Mouse (Mus musculus) hematopoietic stem cell, adult 5-6 weeks (primary cell): ENCODE data around the gene Ltb4r2. TPM values are rescaled to one million over a fixed set of nuclear protein-coding genes. Genes with fewer than 3 reads are reported as not detected.

ENCODE experiments used
- ATAC-seq, 2 experiments: fragments of 125-278 bp in 1 of 2; replicated peaks in 1 of 2; 2 replicates each; pipeline ENCODE4 v1.8.0; 2016 to 2017; ENCODE audit warnings: inconsistent platforms in 2 of 2, mild to moderate bottlenecking in 2 of 2, moderate number of reproducible peaks in 2 of 2, low read depth in 1 of 2, moderate TSS enrichment in 1 of 2; ENCODE audit not compliant: low FRiP score in 2 of 2, poor library complexity in 2 of 2, severe bottlenecking in 2 of 2, insufficient read depth in 1 of 2, low TSS enrichment in 1 of 2
- total RNA-seq: library from RNA; stranded (forward); fragments of 172-1452, 232-1000 nt; gene quantifications from 2 replicates; pipeline ENCODE4 v1.2.3, GENCODE M21; 2017

Gene Ltb4r2
- total RNA-seq, 1 experiment from 2014 or later = 0.60 TPM

DNA sequence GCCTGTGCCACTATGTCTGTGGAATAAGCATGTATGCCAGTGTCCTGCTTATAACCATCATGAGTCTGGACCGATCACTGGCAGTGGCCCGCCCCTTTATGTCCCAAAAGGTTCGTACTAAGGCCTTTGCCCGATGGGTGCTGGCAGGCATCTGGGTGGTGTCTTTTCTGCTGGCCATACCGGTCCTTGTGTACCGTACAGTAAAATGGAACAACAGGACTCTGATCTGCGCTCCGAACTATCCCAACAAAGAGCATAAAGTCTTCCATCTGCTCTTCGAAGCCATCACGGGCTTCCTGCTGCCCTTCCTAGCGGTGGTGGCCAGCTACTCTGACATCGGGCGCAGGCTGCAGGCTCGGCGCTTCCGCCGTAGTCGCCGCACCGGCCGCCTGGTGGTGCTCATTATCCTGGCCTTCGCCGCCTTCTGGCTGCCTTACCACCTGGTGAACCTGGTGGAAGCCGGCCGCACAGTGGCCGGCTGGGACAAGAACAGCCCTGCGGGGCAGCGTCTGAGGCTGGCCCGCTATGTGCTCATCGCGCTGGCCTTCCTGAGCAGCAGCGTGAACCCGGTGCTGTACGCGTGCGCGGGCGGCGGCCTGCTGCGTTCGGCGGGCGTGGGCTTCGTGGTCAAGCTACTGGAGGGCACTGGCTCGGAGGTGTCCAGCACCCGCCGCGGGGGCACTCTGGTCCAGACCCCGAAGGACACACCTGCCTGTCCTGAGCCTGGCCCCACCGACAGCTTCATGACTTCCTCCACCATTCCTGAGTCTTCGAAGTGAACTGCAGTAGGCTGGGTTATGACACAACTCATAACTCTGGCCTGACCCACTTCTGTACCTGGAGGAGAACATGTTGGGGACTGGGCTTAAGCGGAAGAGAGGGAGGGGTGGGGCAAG, 6.5 kb downstream of the Ltb4r2 start:
- ATAC-seq = peak; percentile 25 to 49; a peak in 3 of 4 replicates

DNA sequence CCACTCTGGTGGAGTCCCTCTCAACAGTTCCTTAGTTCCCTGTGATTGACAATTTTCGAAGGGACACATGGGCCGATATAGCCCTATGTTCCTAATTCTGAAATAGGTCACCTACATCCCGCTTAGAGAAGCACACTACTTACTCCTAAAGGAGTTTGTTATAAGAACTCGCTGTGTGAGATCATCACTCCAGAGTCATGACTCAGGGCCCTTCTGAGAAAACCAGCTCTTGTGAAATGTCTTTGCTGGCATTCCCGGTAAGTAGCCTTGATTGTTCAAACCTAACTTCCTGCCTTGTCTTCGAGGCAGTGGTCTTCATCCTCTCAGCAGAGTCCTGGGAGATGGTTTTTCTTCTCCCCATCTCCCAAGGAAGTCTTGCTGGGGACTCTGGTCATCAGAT, 7.3 kb downstream of the Ltb4r2 start:
- no peak for ATAC-seq

DNA sequence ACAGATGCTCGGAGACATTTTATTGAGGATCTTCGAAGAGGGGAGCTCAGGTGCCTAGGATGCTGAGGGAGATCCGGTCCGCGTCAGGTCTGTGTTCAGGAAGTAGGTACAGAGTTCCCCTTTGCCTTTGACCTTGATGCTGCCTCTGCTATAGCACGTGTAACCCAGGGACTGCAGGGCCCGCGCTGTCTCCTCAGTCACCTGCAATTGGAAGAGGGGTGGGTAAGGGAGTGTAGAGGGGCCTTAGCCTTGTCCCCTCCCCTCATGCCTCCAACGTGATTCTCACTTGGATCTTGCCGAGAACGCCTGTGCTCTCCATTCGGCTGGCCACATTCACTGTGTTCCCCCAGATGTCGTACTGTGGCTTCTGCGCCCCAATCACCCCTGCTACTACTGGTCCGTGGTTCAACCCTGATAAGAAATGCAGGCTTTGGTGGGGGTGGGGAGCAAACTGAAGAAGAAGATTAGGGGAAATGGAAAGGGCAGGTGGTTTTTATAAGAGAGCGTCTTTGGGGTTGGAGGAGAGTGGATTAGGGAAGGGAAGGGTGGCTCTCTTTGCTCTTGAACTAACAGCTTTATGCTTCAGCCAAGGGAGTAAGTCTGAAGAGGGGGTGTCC, 8.0 kb downstream of the Ltb4r2 start:
- ATAC-seq = no peak

DNA sequence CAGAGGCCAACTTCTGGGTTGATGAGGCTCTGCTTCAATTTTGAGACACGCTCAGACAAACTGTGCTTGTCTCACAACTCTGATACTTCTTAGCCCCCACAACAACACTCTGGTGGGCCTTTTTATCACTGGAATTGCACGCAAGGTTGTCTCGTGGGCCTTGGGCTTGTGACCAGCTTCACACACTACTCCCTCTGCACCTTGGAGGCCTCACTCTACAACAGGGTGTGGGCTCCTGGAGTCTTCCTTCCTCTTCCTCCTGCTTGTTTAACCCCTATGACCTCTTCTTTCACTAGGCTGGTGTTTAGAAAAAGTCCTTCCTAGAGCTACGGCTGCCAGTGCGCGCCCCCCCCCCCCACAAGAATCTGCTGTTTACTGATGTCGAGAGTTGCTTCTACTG, 15.5 kb downstream of the Ltb4r2 start:
- no peak for ATAC-seq

DNA sequence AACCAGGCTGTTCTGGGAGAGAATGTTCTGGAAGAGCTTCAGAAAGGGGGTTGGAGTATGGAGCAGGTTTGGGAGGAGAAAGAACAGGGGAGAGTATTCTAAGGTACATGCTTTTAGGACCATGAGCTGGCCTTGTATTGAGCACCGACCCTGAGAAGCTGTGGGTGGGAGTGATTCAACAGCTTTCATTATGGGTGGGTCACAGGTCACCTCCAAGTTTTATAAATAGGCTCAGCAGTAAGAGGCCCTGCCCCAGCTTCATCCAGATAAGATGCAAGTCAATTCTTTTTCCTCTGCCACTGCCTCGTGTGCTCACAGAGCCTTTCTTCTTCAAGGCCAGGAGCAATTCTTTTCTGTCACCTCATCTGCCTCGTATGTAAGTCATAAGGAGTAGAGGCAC, 15.9 kb downstream of the Ltb4r2 start:
- no peak for ATAC-seq

DNA sequence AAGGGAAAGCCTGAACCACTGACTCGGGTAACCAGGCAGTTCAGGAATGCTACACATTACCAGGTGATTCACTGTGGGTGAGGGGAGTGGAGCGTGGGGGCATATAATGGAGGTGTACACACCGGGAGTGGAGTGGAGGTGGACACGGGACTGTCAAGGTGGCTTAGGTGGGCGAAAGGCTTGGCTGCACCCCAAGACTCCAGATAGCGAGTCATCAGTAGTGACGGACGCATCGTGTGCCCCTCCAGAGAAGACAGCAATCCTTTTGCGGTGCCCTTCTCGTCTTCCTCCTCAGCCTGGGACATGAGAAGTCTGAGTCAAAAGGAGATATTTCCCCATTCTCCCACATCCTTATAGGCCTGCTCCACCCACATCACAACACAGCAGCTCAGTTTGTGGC, 16.6 kb downstream of the Ltb4r2 start:
- no peak for ATAC-seq

DNA sequence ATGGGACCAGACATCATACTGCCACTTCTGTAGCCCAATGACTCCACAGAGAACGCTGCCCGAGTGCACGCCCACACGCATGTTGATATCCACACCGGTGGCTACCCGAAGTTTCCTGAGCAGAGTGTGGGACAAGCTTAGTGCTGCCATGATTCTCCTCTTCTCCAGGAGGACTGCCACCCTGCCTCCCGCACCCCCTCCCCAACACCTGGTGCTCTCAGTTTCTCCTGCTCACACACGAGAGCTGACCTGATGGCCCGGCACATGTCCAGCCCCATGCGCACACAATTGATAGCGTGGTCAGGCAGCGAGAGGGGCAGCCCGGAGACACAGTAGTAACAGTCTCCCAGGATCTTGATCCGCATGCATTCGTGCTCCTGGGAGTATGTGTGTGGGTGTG, 17.5 kb downstream of the Ltb4r2 start:
- no peak for ATAC-seq

DNA sequence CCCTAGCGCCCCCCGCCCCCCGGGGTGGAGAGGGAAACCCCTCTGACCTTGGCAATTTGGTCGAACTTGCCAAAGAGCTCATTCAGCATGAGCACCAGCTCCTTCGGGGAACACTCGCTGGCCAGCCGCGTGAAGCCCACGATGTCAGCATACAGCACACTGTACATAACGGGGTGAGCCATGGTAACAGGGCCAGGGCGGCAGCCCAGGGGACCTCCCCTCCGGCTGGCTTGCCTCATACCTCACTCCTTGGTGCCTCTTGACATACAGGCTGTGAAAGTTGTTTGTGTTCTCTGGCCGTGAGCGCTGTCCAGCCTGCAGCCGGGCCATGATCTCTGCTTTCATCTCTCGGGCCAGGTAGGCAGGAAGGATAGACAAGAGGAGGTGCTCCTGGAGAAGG, 18.4 kb downstream of the Ltb4r2 start:
- ATAC-seq = no peak

DNA sequence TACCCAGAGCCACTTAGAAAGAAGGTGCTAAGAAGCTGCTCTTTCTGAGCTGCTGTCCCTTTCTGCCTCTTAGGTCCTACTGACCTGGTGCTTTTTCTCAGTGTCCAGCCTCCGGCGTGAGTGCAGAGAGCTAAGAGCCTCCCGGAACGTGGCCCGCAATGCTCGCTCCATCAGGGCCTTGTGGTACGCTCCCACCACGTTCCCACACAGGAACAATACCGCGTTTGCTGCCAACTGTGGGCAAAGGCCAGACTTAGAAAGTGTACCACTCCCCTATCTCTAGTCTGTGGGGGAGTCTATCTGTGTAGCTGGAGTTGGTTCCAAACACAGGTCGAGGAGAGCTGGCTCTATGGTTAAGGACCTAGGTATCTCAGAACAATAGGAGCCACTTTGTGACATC, 19.5 kb downstream of the Ltb4r2 start:
- ATAC-seq = no peak

DNA sequence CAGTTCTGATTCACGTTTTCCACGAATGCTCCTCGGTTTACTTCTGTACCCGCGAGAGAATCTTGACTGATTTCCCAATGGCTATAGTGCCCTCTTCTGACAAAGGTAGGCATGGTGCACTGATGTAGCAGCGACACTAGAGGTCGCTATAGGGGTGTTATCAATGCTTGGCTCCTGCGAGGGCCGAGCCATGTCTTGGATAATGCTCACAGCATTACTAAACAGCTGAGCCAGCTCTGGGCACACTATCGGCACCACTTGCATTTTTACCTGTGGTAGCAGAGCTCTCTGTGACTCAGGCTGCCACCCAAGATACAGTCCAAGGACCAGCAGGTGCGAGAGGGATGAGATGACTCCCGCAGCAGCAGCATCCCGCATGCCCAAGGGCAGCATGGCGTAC, 20.1 kb downstream of the Ltb4r2 start:
- peak; percentile 85 to 87 for ATAC-seq

DNA sequence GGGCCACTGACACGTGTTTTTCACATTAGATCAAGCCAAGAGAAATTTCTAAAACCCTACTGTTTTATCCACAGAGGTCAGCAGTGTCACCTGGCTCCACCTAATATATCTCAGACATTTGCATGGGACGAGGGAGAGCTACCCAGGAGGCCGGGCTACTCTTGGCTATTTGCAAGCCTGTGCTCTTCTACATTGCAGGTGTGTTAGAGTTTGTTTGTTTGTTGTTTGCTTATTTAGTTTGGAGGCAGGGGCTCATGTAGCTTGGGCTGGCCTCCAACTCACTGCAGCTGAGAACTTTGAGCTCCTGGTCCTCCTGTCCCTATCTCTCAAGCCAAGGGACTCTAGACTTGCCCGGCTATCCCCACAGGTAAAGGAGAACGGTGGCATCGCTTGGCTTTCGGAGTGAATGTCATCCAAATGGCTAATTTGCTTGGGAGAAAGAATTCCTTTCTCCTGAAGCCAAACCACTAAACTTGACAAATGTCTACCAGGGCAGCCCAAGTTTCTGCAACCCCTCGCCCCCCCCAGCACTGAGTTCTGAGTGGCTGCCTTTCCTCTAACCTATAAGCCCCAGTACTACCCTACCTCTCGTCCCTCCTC, 21.2 kb downstream of the Ltb4r2 start:
- no peak for ATAC-seq

DNA sequence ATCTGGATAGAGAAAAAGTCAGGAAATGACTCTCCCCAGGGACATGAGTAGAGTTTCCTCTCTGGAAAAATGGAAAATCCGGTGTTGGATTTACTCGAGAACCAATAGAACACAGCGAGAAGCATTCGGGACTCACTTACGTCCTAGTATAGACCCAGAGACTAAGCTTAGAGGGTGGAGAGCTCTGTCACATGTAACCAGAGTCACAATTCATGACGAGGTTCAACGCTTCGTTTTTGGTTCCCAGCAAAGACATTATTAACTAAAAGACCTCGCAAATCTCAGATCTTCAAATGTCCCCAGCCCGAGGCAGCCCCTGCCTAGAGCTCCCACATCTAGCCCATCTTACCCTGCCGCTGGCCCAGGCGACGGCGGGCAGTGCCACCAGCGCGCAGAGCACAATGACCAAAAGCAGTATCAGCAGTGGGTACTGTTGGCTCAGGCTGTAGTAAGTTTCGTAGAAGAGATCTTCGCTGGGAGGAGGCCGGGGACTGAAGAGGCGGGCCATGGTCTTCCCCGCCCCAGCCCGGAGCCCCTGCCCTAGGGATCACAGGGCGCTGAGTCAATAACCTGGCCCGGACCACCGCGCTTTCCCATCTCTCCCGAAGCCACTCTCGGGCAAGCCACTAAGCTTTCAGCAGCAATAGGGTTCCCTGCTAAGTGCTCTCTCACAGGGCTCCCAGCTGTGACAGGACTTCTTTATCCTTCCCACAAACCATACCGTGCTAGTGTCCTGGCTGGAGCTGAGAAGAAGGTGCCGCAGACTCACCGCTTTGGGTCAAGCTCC, 22.1 kb downstream of the Ltb4r2 start:
- ATAC-seq = no peak

DNA sequence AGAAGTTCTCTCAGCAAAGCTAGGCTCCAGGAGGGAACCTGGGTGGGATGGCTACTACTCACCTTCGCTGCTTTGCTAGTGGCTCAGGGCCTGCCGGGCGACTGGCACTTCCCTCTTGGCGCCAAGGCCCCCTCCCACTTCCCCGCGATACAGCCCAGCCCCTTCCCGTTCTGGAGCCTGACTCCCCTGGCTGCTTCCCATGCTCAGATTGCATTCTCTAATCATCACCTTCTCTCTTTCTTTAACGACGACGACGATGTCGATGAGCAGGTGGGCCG, 22.7 kb downstream of the Ltb4r2 start, which contains the start of gene Adcy4:
Adcy4 (minus strand) TSS at position 138 of the 278 bp plus-strand sequence.
- no peak for ATAC-seq

DNA sequence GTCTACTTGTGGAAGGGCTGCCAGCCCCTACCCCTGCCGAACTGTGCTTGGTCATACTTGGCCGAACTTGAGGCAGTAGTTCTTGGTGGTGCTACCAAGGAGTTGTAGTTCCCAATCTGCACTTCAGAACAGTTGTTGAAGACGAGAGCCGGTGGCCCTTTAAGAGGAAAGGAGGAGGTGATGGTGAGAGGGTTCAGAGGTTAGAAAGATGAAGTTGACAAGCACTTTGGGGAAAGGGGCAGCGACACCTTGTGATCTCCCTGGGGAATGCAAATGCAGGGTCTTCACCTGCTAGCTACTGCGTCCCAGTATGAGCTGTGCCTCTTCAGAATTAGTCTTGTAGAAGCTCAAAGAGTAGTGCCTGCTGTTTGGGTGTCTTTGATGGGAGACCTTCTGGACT, 24.0 kb downstream of the Ltb4r2 start:
- ATAC-seq = no peak

DNA sequence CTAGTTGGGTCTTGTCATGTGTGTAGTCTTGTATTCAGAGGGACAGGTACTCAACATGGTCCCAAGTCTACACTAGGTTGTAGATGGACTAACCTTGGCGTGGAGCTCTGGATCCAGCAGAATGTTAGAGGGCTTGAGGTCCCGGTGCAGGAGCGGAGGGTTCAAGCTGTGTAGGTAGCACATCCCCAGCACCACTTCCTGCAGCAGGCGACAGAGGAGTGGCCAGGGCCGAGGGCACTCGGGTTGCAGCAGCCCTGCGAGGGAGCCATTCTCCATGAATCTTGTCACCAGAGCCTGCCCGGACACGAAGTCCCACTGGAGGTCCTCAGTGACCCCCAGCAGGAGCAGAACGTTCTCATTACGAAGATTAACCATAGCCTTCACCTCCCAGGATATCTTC, 26.5 kb downstream of the Ltb4r2 start:
- no peak for ATAC-seq

DNA sequence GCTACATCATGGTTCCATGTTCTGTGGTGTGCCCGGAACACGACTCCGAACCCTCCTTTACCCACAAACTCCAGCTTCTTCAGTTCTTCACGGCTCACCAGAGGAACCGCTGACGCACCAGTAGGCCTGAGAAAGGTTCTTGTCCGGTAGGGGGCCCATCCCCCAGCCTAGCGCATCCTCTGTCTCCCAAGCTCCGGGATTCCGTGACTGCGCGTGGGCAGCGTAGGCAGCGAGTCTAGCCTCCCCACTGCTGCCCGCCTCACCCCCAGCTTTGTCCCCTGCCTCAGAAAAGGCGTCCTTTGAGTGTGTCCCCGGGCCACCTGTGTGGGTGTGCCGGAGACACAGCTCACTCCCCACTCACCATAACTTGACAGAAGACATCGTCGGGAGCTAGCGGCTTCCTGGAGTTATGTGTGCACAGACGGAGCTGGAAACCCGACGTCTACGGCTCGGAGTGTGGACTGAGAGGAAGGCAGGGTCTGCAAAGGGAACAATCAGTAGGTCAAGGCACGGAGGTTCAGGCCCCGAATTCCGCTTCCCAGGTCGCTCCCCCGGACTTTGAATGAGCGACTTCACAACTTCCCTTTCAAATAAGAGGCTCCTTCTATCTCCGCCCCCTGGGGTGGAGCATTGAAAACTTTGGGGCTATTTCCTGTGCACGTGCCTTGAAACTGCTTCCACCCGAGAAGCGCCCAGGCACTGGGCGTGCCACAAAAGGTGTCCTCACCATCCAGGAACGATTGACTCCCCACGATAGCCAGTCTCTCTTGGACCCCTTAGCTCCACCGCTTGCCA, 27.2 kb downstream of the Ltb4r2 start, which contains the start of gene Ripk3:
Ripk3 (minus strand) TSS at position 610 of the 795 bp plus-strand sequence.
- peak; percentile 81 to 86 for ATAC-seq

DNA sequence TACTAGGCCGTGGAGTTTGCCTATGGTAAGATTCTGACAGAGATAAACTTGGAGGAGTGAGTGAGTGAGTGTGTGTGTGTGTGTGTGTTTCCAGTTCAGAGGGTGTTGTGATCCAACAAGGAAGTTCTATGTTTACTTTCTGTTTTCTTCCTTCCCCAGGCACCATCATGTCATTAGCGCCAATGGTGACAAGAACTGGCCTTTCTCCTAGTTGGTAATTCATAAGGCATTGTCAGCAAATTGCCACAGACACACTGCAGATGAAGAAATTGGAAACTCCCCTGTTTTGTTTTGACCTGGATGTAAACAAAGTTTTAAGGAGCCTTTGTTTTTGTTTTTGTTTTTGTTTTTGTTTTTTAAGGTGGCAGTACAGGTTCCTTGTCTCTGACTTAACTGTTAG, 32.2 kb downstream of the Ltb4r2 start:
- no peak for ATAC-seq
